Mouse (Mus musculus) small intestine, adult 2 months (tissue): ENCODE data around the gene Junb.

Experiments
- CTCF ChIP-seq: fragments of 200-500 bp; IDR thresholded peaks from 2 replicates; pipeline ENCODE4 v1.5.1; 2012; ENCODE audit warnings: low read depth, mild to moderate bottlenecking, control low read depth, inconsistent platforms, low read length, moderate library complexity, mixed read lengths; ENCODE audit not compliant: insufficient replicate concordance, insufficient read length; ENCODE audit errors: extremely low read depth
- POLR2A ChIP-seq: fragments of 200-500 bp; IDR thresholded peaks from 2 replicates; pipeline ENCODE4 v1.6.1; 2012; ENCODE audit warnings: low read depth, mild to moderate bottlenecking, control low read depth, inconsistent platforms, low read length, moderate library complexity

GRCm38 (mm10) chr8:84928456-84929306 is 49.8 kb downstream of the Junb start:
- TF ChIP-seq CTCF (peak; percentile 75; the same call in 1 of the 2 replicates), POLR2A (no peak)
